Mouse (Mus musculus) kidney, postnatal 25 days (tissue): ENCODE measurements around the gene Asic3.

Source experiments
- DNase-seq, 2 experiments: peaks; one replicate each; pipeline ENCODE4 v3.0.0; 2021; ENCODE audit warnings: mixed read lengths in 2 of 2

Gene Asic3

GRCm38 (mm10) chr5:24423129-24424003, 10.2 kb downstream of the Asic3 start, which contains the start of the genes Cdk5 and Slc4a2:
Gene Cdk5, minus strand, starts transcription at chr5:24423530.
Gene Slc4a2, plus strand, starts transcription at chr5:24423837.
- peak; percentile 99 for DNase-seq

DNA sequence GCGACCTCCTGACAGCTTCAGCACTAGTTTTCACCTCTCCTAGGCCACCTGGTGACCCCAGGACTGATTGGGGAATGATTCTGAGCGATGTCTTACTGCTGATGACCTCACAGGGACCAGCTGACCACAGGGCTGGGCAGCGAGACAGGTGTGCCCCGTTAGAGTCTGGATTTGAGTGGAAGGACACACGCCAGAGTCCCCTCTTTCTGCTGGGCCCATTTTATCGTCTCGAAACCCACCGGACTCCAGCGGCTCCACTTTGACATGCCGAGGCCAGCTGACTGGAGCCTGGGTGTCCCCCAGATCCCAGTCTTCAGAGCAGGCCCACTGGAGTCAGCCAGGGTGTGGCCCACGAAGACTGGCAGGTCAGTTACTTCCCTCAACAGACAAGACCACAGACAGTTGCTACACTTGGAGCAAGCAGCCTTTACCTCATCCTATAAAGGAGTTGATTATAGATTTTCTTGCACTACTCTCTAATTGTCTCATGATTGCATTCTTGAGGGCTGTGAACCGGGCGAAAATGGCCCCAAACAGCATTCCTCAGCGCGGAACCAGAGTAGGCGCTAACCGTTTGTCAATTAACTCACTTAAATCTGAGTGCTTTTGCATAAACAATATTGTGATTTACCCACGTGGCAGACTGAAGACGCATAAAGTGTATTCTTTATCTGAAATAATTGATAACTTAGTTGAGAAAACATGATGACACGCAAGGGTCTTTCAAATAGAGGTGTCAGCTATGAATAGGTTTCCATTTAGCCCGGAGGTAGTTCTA, 11.0 kb downstream of the Asic3 start:
- DNase-seq: no peak

DNA sequence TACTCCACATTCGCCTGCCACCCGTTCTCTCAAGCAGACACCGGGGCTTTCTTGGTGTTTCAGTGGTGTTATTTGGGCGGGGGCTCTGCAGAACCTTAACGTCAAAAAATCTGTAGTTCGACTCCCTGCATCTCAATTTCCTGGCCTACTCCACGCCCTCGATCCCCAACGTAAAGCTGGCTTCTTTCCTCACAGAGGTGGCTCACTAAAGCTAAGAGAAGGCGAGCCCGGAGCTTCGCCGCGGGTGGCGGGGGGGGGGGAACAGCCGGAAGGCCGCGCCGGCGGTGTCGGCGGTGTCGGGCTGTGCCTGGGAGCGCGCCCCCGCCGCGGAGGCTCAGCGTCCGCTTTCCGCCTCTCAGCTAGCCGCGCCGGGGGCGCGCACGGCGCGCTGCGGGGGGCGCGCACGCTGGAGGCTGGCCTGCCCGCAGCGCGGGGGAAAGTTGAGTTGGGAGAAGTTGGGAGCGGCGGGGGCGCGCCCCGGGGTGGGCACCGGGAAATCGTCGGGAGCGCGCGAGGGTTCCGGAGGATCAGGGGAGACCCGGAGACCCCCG, 11.7 kb downstream of the Asic3 start:
- peak; percentile 85 to 95 for DNase-seq

GRCm38 (mm10) chr5:24425421-24426036, 12.3 kb downstream of the Asic3 start:
- DNase-seq: peak; percentile 58 to 79

DNA sequence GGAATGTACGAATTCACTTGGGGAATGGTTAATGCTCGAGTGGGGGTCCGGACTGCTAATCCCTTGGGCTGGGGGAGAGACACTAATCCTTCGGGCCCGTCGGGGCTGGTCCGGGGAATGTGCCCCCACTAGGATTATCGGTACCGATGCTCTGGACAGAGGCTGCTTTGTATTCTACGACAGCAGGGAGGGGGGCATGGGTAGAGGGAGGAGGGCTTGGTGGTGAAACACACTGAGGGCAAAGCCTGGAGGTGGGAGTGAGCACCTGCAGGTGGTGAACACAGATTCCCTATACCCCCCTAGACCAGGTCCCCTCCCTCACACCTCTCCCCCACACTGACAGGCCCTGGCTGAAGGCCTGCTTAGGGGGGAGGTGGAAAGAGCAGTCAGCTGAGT, 12.8 kb downstream of the Asic3 start:
- DNase-seq: peak in 1 of 2 experiments; percentile 59

GRCm38 (mm10) chr5:24426556-24427284, 13.5 kb downstream of the Asic3 start:
- DNase-seq: no peak

DNA sequence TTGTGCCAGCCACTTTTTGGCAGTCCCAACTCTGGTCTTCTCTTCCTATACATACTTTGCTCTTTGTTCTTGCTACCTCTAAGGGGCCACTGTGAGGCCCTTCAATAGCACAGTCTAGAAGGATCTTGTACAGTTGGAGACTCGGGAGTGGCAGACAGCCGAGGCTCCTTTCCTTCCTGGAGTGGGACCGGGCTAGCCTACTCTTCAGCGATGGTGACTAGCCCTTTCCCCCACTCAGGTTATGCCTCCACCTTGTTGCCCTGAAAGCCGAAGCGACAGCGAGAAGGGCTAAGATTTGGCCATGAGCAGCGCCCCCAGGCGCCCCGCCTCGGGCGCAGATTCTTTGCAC, 14.1 kb downstream of the Asic3 start:
- no peak for DNase-seq

DNA sequence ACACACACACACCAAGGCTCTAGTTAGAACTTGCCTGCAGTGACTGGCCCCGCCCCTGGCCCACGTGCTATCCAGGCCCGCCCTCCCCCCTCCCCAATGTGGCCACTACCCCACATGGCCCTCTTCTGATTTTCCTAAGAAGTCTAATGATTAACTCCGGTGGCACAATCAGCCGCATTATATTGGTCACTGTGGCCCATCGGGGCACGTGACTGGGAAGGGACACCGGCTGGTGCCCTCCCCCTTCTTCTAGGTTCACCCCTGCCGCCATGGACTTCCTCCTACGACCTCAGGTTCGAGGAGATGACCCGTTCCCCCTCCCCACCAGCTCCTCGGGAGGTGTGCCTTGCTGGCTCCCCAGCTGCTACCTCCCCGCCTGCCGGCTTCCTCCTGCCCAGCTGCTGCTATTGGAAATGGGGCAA, 14.8 kb downstream of the Asic3 start:
- peak; percentile 85 to 94 for DNase-seq

DNA sequence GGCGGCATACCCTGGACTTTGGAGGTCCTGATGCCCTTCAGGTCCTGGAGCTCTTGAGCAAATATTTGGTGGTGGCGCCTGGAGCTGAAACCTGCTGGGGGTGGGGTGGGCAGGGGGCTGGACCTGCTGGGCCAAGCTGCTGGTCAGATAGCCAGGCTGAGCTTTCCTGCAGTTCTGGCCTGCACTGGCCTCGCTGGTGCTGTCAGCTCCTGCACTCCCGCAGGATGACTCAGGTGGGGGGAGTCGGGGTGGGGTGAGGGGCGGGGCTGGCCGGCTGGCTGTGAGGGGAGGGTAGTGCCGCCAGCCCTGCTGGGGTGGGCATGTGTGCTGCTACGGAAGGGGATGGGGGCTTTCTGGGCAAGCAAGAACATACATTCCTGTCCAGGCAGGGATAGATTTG, 15.4 kb downstream of the Asic3 start:
- DNase-seq: peak in 1 of 2 experiments; percentile 62

DNA sequence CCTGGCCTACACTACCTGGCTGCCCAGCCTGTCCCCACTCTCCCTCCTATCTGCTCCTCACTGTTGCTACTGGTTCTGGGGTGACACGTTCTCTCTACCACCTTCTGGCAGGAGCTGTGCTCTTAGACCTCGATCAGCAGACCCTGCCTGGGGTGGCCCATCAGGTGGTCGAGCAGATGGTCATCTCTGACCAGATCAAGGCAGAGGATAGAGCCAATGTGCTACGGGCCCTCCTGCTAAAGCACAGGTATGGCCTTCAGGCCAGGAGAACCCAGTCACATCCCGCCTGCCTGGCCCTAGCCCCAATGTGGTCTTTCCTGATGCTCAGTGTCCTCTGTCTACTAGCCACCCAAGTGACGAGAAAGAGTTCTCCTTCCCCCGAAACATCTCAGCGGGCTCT, 20.8 kb downstream of the Asic3 start:
- DNase-seq: no peak

DNA sequence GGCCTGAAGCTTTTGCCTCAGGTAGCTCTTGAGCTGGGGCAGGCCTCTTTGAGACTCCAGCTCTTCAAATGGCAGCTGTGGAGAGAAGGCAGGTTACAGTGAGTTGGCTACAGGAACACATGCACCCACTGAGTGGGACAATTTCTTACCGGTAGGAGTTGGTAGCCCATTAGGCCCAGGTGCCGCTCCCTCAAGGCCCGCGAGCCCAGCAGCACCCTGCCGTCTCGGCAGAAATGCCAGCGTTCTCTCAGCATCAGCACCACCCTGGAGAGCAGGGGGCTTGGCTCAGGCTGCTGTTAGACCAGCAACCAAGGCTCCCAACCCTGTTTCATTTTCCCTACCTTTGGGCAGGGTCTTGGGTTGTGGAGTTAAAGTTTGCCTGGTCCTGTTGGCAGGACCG, 28.0 kb downstream of the Asic3 start:
- no peak for DNase-seq

DNA sequence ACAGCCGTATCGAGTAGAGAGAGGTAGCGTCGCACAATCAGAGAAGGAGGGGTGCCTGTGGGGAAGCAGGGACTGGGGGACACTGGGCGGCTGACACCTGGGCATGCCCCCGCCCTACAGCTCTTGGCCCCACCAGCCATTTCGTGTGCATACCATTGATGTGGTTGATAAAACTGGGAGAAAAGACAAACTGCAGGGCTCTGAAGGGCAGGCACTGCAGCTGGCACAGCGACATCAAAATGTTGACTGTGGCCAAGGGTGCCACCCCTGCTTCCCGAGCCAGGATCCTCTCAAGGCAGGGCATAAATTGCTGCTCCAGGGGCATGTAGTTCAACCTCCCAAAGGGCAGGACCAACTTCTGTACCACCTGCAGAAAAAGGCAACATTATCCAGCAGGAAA, 28.8 kb downstream of the Asic3 start:
- no peak for DNase-seq

GRCm38 (mm10) chr5:24443204-24443603, 30.0 kb downstream of the Asic3 start:
- DNase-seq: no peak

DNA sequence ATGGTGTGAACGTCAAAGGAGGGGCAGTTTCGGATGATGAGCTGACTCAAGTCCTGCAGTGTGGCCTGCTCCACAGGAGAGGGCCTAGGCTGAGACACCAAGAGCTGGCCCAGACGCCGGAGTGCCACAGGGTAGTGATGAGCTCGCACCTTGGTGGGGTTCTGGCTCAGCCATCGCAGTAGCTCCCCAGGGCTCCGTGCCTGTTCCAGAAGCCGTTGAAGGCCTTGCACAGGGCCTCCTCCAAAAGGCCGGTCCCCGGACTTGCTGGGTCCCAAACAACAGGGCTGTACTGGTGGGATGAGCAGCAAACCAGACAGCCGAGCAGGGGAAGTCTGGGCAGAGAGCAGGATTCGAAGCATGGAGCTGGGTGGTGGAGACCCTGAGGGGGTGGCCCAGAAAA, 30.7 kb downstream of the Asic3 start:
- no peak for DNase-seq

GRCm38 (mm10) chr5:24444746-24445427, 31.7 kb downstream of the Asic3 start, which contains the start of gene Fastk:
Gene Fastk, minus strand, starts transcription at chr5:24445287.
- DNase-seq: peak; percentile 96 to 98

GRCm38 (mm10) chr5:24445428-24446080, 32.4 kb downstream of the Asic3 start:
- DNase-seq: no peak

- no peak for DNase-seq
These were observed 33.4 kb downstream of the Asic3 start for GRCm38 (mm10) chr5:24446630-24447029.

DNA sequence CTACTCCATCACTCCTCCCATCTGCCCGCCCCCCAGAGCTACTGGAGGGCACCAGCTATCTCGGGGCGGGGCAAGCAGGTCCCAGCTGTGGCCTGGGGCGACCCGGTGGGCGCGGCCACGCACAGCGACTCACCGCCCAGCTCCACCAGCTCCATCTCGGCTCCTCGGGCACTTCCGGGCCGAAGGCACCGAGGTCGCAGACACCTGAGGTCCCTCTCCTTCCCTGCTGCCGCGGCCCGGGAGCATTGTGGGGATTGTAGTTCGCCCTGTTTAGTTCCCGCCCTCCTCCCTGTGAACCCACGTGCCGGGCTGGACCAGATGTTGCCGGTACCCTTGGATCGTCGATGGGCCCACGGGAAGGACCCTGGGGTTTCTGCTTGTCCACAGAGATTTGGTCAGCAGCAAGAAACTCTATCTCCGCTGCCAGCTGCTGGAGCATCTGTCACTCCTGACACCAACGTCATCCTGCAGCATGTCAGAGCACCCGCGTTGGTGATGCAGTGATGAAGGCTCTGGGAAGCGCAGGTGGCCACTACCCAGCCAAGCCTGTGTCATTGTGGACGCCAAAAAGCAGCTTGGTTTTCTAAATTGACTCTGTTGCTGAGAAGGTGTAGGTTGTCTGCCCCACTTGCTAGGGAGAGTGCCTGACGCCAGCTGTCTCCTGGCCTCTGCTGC, 34.6 kb downstream of the Asic3 start, which contains the start of gene Tmub1:
Gene Tmub1, minus strand, starts transcription at position 231 of the 675 bp plus-strand sequence.
- peak; percentile 85 to 96 for DNase-seq

- peak; percentile 83 to 94 for DNase-seq
These were observed 38.3 kb downstream of the Asic3 start for GRCm38 (mm10) chr5:24451264-24452029.
